Mouse (Mus musculus) neural tube, embryonic 12.5 days (tissue): ENCODE measurements at regions not wholly inside any gene's neighbourhood (a gene's known extent, or its start where the extent isn't known, plus 50 kb on each side); places are given as distances from the start of the nearest gene placed in this dataset.

Source experiments
- ATAC-seq: fragments of 200-750 bp; cut with Nextera tagmentation; 2 replicates; pipeline ENCODE4 v1.8.0; 2017; ENCODE audit warnings: low read depth, mild to moderate bottlenecking, moderate TSS enrichment, moderate library complexity; ENCODE audit not compliant: low FRiP score
- H3K27ac ChIP-seq: fragments of 300-500 bp; sonication (generic); 2 replicates; pipeline ENCODE4 v1.5.1; 2016
- H3K27me3 ChIP-seq: fragments of 300-500 bp; sonication (generic); replicated peaks from 2 replicates; pipeline ENCODE4 v1.6.1; 2016; ENCODE audit warnings: mild to moderate bottlenecking
- H3K36me3 ChIP-seq: fragments of 300-500 bp; sonication (generic); 2 replicates; pipeline ENCODE4 v1.6.1; 2016; ENCODE audit warnings: mild to moderate bottlenecking
- H3K4me1 ChIP-seq: fragments of 300-500 bp; sonication (generic); 2 replicates; pipeline ENCODE4 v1.6.1; 2016
- H3K4me2 ChIP-seq: fragments of 300-500 bp; sonication (generic); replicated peaks from 2 replicates; pipeline ENCODE4 v1.6.1; 2016; ENCODE audit warnings: mild to moderate bottlenecking
- H3K4me3 ChIP-seq: fragments of 300-500 bp; sonication (generic); 2 replicates; pipeline ENCODE4 v1.5.1; 2016
- H3K9ac ChIP-seq: fragments of 300-500 bp; sonication (generic); 2 replicates; pipeline ENCODE4 v1.6.1; 2016; ENCODE audit warnings: mild to moderate bottlenecking
- H3K9me3 ChIP-seq: fragments of 300-500 bp; sonication (generic); 2 replicates; pipeline ENCODE4 v1.6.1; 2016; ENCODE audit warnings: mild to moderate bottlenecking
- WGBS: fragments of 180-500 bp; shearing (Covaris S2); methylation state at CpG from one replicate; pipeline ENCODE4 v1.1.7; 2016; 5-methylcytosine and 5-hydroxymethylcytosine counted together

GRCm38 (mm10) chr7:72900816-72901215 is 474.5 kb upstream of the Rgma start:
- H3K27me3 ChIP-seq = no peaks in the 10 kb centered on the region
- H3K4me3 ChIP-seq = no peak overlapping the region
- H3K36me3 ChIP-seq = no peaks in the 10 kb centered on the region
- no peak overlapping the region for H3K9ac ChIP-seq
- no peak overlapping the region for H3K27ac ChIP-seq
- H3K4me2 ChIP-seq = no peak overlapping the region
- H3K9me3 ChIP-seq = no peaks in the 10 kb centered on the region
- no peaks in the 10 kb centered on the region for H3K4me1 ChIP-seq
- no peak for ATAC-seq
- 76% methylated on average over 6 of the region's 6 CpGs for WGBS

- no peaks in the 10 kb centered on the region for H3K4me1 ChIP-seq
- 47% methylated on average over 2 of the region's 2 CpGs for WGBS
- H3K4me3 ChIP-seq = no peak overlapping the region
- no peaks in the 10 kb centered on the region for H3K9me3 ChIP-seq
- no peak overlapping the region for H3K27ac ChIP-seq
- no peaks in the 10 kb centered on the region for H3K27me3 ChIP-seq
- H3K4me2 ChIP-seq = no peak overlapping the region
- H3K36me3 ChIP-seq = no peaks in the 10 kb centered on the region
- no peak for ATAC-seq
- H3K9ac ChIP-seq = no peak overlapping the region
These were observed 469.4 kb upstream of the Rgma start for GRCm38 (mm10) chr7:72905891-72906290.

- no peaks in the 10 kb centered on the region for H3K27me3 ChIP-seq
- H3K27ac ChIP-seq = no peak overlapping the region
- 56% methylated on average over 4 of the region's 4 CpGs for WGBS
- H3K36me3 ChIP-seq = no peaks in the 10 kb centered on the region
- no peaks in the 10 kb centered on the region for H3K4me1 ChIP-seq
- ATAC-seq = no peak
- H3K4me2 ChIP-seq = no peak overlapping the region
- no peak overlapping the region for H3K9ac ChIP-seq
- no peak overlapping the region for H3K4me3 ChIP-seq
- H3K9me3 ChIP-seq = no peaks in the 10 kb centered on the region
These were observed 468.8 kb upstream of the Rgma start for GRCm38 (mm10) chr7:72906536-72906935.

GRCm38 (mm10) chr7:72926772-72927380 is 448.4 kb upstream of the Rgma start:
- Histone ChIP-seq H3K27ac (no peak overlapping the region), H3K27me3 (no peaks in the 10 kb centered on the region), H3K4me3 (no peak overlapping the region), H3K36me3 (no peaks in the 10 kb centered on the region), H3K4me1 (no peaks in the 10 kb centered on the region), H3K4me2 (no peak overlapping the region), H3K9me3 (no peaks in the 10 kb centered on the region), H3K9ac (no peak overlapping the region)
- ATAC-seq = no peak
- 71% methylated on average over 20 of the region's 20 CpGs for WGBS

- no peak overlapping the region for H3K4me2 ChIP-seq
These were observed 436.5 kb upstream of the Rgma start for GRCm38 (mm10) chr7:72938842-72939241.

GRCm38 (mm10) chr7:72947531-72947930 is 427.8 kb upstream of the Rgma start:
- ATAC-seq = no peak
- 85% methylated on average over 1 of the region's 1 CpGs for WGBS
- Histone ChIP-seq H3K4me3 (no peak overlapping the region), H3K27ac (no peak overlapping the region), H3K36me3 (no peaks in the 10 kb centered on the region), H3K9ac (no peak overlapping the region), H3K27me3 (no peaks in the 10 kb centered on the region; the same call in 1 of the 2 replicates), H3K9me3 (no peaks in the 10 kb centered on the region), H3K4me2 (no peak overlapping the region), H3K4me1 (peaks cover 6% of the 10 kb centered on the region; the same call in 1 of the 2 replicates)

More at GRCm38 (mm10) chr7:72938842-72939241, 436.5 kb upstream of the Rgma start:
- Histone ChIP-seq H3K9ac (no peak overlapping the region), H3K4me1 (no peaks in the 10 kb centered on the region), H3K4me3 (no peak overlapping the region), H3K27me3 (no peaks in the 10 kb centered on the region), H3K9me3 (no peaks in the 10 kb centered on the region), H3K36me3 (no peaks in the 10 kb centered on the region), H3K27ac (no peak overlapping the region)
- no peak for ATAC-seq
- WGBS = 90% methylated on average over 2 of the region's 2 CpGs

- WGBS = 52% methylated on average over 5 of the region's 5 CpGs
- ATAC-seq = no peak
These were observed 427.3 kb upstream of the Rgma start for GRCm38 (mm10) chr7:72948026-72948425.

GRCm38 (mm10) chr7:72948666-72949065 is 426.6 kb upstream of the Rgma start:
- Histone ChIP-seq H3K4me2 (no peak overlapping the region), H3K9ac (no peak overlapping the region), H3K36me3 (no peaks in the 10 kb centered on the region), H3K9me3 (no peaks in the 10 kb centered on the region), H3K4me3 (no peak overlapping the region), H3K27me3 (no peaks in the 10 kb centered on the region; the same call in 1 of the 2 replicates), H3K4me1 (peaks cover 6% of the 10 kb centered on the region; the same call in 1 of the 2 replicates), H3K27ac (no peak overlapping the region)
- ATAC-seq = no peak
- WGBS = 65% methylated on average over 3 of the region's 3 CpGs

More at GRCm38 (mm10) chr7:72948026-72948425, 427.3 kb upstream of the Rgma start:
- peaks cover 6% of the 10 kb centered on the region; the same call in 1 of the 2 replicates for H3K4me1 ChIP-seq
- no peak overlapping the region for H3K9ac ChIP-seq
- no peaks in the 10 kb centered on the region for H3K36me3 ChIP-seq
- H3K27me3 ChIP-seq = no peaks in the 10 kb centered on the region; the same call in 1 of the 2 replicates
- no peak overlapping the region for H3K4me2 ChIP-seq
- H3K27ac ChIP-seq = no peak overlapping the region
- no peak overlapping the region for H3K4me3 ChIP-seq
- no peaks in the 10 kb centered on the region for H3K9me3 ChIP-seq

- Histone ChIP-seq H3K9me3 (no peaks in the 10 kb centered on the region), H3K4me2 (no peak overlapping the region), H3K4me1 (peaks cover 6% of the 10 kb centered on the region; the same call in 1 of the 2 replicates), H3K27me3 (no peaks in the 10 kb centered on the region; the same call in 1 of the 2 replicates), H3K9ac (no peak overlapping the region), H3K27ac (no peak overlapping the region), H3K4me3 (no peak overlapping the region), H3K36me3 (no peaks in the 10 kb centered on the region)
- WGBS = 78% methylated on average over 7 of the region's 7 CpGs
- no peak for ATAC-seq
These were observed 425.4 kb upstream of the Rgma start for GRCm38 (mm10) chr7:72949886-72950285.

- Histone ChIP-seq H3K27me3 (no peaks in the 10 kb centered on the region), H3K36me3 (no peaks in the 10 kb centered on the region), H3K9me3 (no peaks in the 10 kb centered on the region), H3K9ac (no peak overlapping the region), H3K4me2 (no peak overlapping the region), H3K4me3 (no peak overlapping the region), H3K27ac (no peak overlapping the region), H3K4me1 (peaks cover 14% of the 10 kb centered on the region)
- WGBS = 50% methylated on average over 4 of the region's 4 CpGs
- no peak for ATAC-seq
These were observed 417.6 kb upstream of the Rgma start for GRCm38 (mm10) chr7:72957674-72958073.

- Histone ChIP-seq H3K4me2 (no peak overlapping the region), H3K27ac (no peak overlapping the region), H3K9ac (no peak overlapping the region), H3K27me3 (no peaks in the 10 kb centered on the region), H3K9me3 (no peaks in the 10 kb centered on the region), H3K4me3 (no peak overlapping the region), H3K4me1 (peaks cover 21% of the 10 kb centered on the region), H3K36me3 (no peaks in the 10 kb centered on the region)
- 66% methylated on average over 4 of the region's 4 CpGs for WGBS
- ATAC-seq = no peak
These were observed 414.0 kb upstream of the Rgma start for GRCm38 (mm10) chr7:72961321-72961720.

- Histone ChIP-seq H3K9ac (no peak overlapping the region), H3K36me3 (no peaks in the 10 kb centered on the region), H3K9me3 (no peaks in the 10 kb centered on the region), H3K27ac (no peak overlapping the region), H3K27me3 (no peaks in the 10 kb centered on the region), H3K4me1 (peaks cover 21% of the 10 kb centered on the region), H3K4me3 (no peak overlapping the region), H3K4me2 (no peak overlapping the region)
- WGBS = 21% methylated on average over 3 of the region's 3 CpGs
- ATAC-seq = no peak
These were observed 412.5 kb upstream of the Rgma start for GRCm38 (mm10) chr7:72962815-72963214.

- 82% methylated on average over 3 of the region's 3 CpGs for WGBS
- no peak for ATAC-seq
- Histone ChIP-seq H3K4me2 (no peak overlapping the region), H3K4me3 (no peak overlapping the region), H3K4me1 (peaks cover 21% of the 10 kb centered on the region), H3K27me3 (no peaks in the 10 kb centered on the region), H3K9me3 (no peaks in the 10 kb centered on the region), H3K9ac (no peak overlapping the region), H3K27ac (no peak overlapping the region), H3K36me3 (no peaks in the 10 kb centered on the region)
These were observed 411.4 kb upstream of the Rgma start for GRCm38 (mm10) chr7:72963908-72964307.
